Mouse (Mus musculus): ENCODE results near the gene Disp1. TPM values are rescaled to one million over a fixed set of nuclear protein-coding genes. Genes with fewer than 3 reads are reported as not detected.

The Disp1 gene
- polyA plus RNA-seq, 1 experiment from 2014 or later: 10.4 TPM

DNA sequence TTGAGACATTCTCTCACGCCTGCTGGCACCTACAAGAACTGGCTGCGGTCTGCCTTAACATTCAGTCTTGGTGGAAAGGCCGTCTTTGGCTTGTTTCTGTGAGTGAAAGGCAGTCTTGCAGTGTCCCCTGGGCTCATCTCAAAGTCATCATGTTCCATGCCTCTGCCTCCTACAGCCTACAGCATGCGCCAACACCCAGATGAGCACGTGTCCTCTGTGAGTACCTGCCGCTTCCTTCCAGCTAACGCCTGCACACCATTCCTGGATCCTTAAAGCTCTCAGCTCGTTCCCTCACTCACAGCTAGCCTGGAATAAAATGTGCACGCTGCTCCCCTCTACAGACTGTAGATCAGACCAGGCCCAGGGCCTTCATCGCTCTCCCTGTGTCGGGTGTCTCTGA is 60.3 kb downstream of the Disp1 start:
- Histone ChIP-seq H3K27me3 (ENCODE audit: control insufficient read depth, insufficient read depth, low read length) (no peaks in the 10 kb centered on the region), H3K4me3 (replicated peaks; ENCODE audit: low read length) (no peak overlapping the region), H3K9ac (ENCODE audit: low read length) (no peak overlapping the region), H3K9me3 (replicated peaks; ENCODE audit: control insufficient read depth, low read length) (peaks cover 10% of the 10 kb centered on the region; the same call in 1 of the 2 replicates), H3K36me3 (ENCODE audit: control insufficient read depth, insufficient read depth, low read length) (peaks cover 2% of the 10 kb centered on the region; the same call in 1 of the 2 replicates), H3K27ac (ENCODE audit: low read length) (no peak overlapping the region), H3K4me1 (ENCODE audit: control insufficient read depth, insufficient read depth, low read length) (peaks cover 9% of the 10 kb centered on the region), H3K4me2 (ENCODE audit: low read depth, low read length) (no peak overlapping the region)
- no peak for ATAC-seq (ENCODE audit: insufficient read depth, low FRiP score)
- 92% methylated on average over 11 of the region's 11 CpGs for WGBS

DNA sequence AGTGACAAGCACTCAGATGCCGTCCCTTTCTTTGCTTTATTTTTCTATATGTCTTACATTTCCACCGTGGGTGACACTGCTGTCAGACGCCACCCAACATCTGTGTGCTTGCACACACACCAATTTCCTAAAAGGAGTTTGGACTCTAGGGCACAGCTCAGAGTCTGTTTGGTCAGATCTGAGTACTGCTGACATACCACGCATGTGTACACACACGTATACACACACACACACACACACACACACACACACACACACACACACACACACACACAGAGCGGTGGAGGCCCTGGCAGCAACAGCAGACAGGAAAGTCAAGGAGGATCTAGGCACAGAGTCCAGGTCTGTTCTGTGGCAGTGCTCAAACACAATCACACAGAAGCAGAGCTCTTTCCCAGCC is 61.1 kb downstream of the Disp1 start:
- Histone ChIP-seq H3K4me1 (ENCODE audit: control insufficient read depth, insufficient read depth, low read length) (peaks cover 15% of the 10 kb centered on the region), H3K27me3 (ENCODE audit: control insufficient read depth, insufficient read depth, low read length) (no peaks in the 10 kb centered on the region), H3K9me3 (replicated peaks; ENCODE audit: control insufficient read depth, low read length) (0 out of 2 replicates have a peak, but pooled peaks cover 6% of the 10 kb centered on the region), H3K36me3 (ENCODE audit: control insufficient read depth, insufficient read depth, low read length) (no peaks in the 10 kb centered on the region; the same call in 1 of the 2 replicates), H3K9ac (ENCODE audit: low read length) (no peak overlapping the region), H3K4me3 (replicated peaks; ENCODE audit: low read length) (no peak overlapping the region), H3K4me2 (ENCODE audit: low read depth, low read length) (no peak overlapping the region), H3K27ac (ENCODE audit: low read length) (no peak overlapping the region)
- WGBS: 78% methylated on average over 6 of the region's 6 CpGs
- no peak for ATAC-seq (ENCODE audit: insufficient read depth, low FRiP score)

DNA sequence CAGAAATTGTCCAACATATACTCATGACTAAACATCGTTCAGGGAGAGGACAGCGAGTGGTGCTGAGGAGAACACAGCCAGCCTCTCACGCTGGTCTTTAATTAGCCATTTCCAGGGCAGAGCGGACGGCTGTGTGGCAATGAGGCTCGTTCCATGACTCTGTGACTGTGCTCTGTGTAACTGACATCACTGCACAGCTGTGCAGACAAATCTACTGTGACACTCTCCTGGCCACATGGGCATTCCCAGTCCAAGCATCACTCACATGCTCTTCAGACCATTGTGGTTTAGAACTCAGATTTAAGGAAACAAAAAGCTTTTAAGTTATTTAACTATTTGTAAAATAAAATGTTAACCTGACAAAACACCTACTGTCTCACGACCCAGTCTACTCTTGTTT is 62.1 kb downstream of the Disp1 start:
- H3K9ac ChIP-seq (ENCODE audit: low read length): no peak overlapping the region
- no peak overlapping the region for H3K27ac ChIP-seq (ENCODE audit: low read length)
- no peak overlapping the region for H3K4me3 ChIP-seq (replicated peaks; ENCODE audit: low read length)
- H3K4me1 ChIP-seq (ENCODE audit: control insufficient read depth, insufficient read depth, low read length): peaks cover 12% of the 10 kb centered on the region; the same call in 1 of the 2 replicates
- H3K27me3 ChIP-seq (ENCODE audit: control insufficient read depth, insufficient read depth, low read length): no peaks in the 10 kb centered on the region
- H3K36me3 ChIP-seq (ENCODE audit: control insufficient read depth, insufficient read depth, low read length): no peaks in the 10 kb centered on the region; the same call in 1 of the 2 replicates
- H3K9me3 ChIP-seq (replicated peaks; ENCODE audit: control insufficient read depth, low read length): 0 out of 2 replicates have a peak, but pooled peaks cover 6% of the 10 kb centered on the region
- ATAC-seq (ENCODE audit: insufficient read depth, low FRiP score): no peak
- WGBS: 78% methylated on average over 7 of the region's 7 CpGs
- H3K4me2 ChIP-seq (ENCODE audit: low read depth, low read length): no peak overlapping the region

DNA sequence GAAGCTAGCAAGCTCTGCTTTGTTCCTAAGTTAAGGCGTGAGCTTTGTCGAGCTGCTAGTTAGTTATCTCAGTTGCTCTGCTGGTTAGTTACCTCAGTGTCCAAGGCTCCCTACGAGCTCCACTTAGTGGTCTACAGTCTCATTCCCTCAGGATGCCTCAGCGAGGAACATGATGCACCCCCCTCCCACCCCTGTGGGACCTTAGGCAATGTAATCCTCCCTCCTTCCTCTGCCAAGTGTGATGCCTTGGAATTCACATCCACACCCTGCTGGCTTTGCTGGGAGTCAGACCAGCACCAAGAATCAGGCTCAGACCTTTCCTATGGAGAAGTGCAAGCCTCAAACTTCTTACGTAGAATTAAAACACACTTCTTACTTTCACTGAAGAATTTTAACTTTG is 65.7 kb downstream of the Disp1 start:
- Histone ChIP-seq H3K9ac (ENCODE audit: low read length) (no peak overlapping the region), H3K9me3 (replicated peaks; ENCODE audit: control insufficient read depth, low read length) (0 out of 2 replicates have a peak, but pooled peaks cover 6% of the 10 kb centered on the region), H3K4me2 (ENCODE audit: low read depth, low read length) (no peak overlapping the region), H3K4me3 (replicated peaks; ENCODE audit: low read length) (no peak overlapping the region), H3K27ac (ENCODE audit: low read length) (no peak overlapping the region), H3K36me3 (ENCODE audit: control insufficient read depth, insufficient read depth, low read length) (no peaks in the 10 kb centered on the region; the same call in 1 of the 2 replicates), H3K4me1 (ENCODE audit: control insufficient read depth, insufficient read depth, low read length) (peaks cover 21% of the 10 kb centered on the region), H3K27me3 (ENCODE audit: control insufficient read depth, insufficient read depth, low read length) (no peaks in the 10 kb centered on the region)
- WGBS: 73% methylated on average over 5 of the region's 5 CpGs
- peak; percentile 40; the same call in 1 of the 2 replicates for ATAC-seq (ENCODE audit: insufficient read depth, low FRiP score)

DNA sequence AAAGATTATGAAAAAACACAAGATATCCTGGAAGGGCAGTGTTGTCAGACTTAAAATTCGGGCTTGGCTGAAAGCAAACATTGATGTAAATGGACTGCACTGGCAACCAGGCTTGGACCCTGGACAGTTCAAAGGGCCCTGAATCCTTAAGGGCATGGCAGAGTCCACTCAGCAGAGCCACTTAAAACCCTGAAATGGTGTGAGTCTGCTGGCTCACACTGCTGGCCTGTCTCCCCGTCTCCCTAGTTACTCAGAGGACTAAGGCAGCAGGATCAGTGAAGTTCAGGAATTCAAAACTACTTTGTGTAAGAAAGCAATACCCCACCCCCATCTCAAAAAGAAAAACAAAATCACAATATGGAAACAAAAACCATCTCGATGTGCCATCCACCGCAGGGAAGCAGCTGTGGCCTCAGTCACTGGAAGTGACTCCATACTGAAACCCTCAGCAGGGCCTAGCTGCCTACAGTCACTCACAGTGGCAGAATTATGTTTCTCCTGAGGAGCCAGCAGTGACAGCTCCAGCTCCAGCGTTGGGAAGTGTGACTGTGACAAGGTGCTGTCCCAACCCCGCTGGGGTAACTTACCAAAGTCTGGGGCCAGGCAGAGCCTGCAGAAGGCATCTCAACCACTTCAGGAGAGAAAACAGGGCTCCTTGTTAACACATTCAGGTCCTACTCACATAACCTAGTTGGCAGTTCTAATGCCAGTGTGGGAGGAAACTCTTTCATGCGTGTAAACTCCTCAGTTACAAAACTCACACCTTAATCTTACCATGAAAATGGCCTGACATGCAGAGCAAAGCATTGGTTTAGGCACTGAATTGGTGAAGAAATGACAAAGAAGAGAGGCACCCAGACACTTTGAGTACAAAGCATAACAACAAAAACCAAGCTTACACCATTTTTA is 66.8 kb downstream of the Disp1 start:
- ATAC-seq (ENCODE audit: insufficient read depth, low FRiP score): no peak
- Histone ChIP-seq H3K27me3 (ENCODE audit: control insufficient read depth, insufficient read depth, low read length) (no peaks in the 10 kb centered on the region), H3K4me2 (ENCODE audit: low read depth, low read length) (no peak overlapping the region), H3K4me1 (ENCODE audit: control insufficient read depth, insufficient read depth, low read length) (peaks cover 28% of the 10 kb centered on the region), H3K27ac (ENCODE audit: low read length) (no peak overlapping the region), H3K9me3 (replicated peaks; ENCODE audit: control insufficient read depth, low read length) (0 out of 2 replicates have a peak, but pooled peaks cover 6% of the 10 kb centered on the region), H3K9ac (ENCODE audit: low read length) (0 out of 2 replicates have a peak overlapping the region, but pooled peaks have one; percentile 1), H3K36me3 (ENCODE audit: control insufficient read depth, insufficient read depth, low read length) (no peaks in the 10 kb centered on the region; the same call in 1 of the 2 replicates), H3K4me3 (replicated peaks; ENCODE audit: low read length) (no peak overlapping the region)
- WGBS: 58% methylated on average over 7 of the region's 7 CpGs

DNA sequence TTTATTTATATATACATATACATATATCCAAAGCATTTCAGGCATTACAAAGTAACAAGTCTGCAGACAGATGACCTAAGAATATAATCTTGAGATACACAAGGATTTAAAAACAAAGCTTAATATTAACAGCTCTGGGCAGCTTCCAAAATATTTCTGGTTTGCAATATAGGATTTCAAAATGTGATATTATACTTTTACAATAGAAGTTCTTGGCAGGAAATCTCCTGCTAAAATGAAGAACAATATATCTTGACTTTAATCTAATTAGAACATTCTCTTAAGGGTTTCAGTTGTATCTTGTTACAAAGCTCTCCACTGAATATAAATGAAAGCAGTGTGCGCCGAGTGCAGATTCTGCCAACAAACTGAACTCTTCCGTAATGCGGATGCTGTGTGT is 68.0 kb downstream of the Disp1 start:
- 0 out of 2 replicates have a peak, but pooled peaks cover 6% of the 10 kb centered on the region for H3K9me3 ChIP-seq (replicated peaks; ENCODE audit: control insufficient read depth, low read length)
- peaks cover 28% of the 10 kb centered on the region for H3K4me1 ChIP-seq (ENCODE audit: control insufficient read depth, insufficient read depth, low read length)
- no peak for ATAC-seq (ENCODE audit: insufficient read depth, low FRiP score)
- H3K27ac ChIP-seq (ENCODE audit: low read length): no peak overlapping the region
- no peak overlapping the region for H3K4me2 ChIP-seq (ENCODE audit: low read depth, low read length)
- WGBS: 89% methylated on average over 4 of the region's 4 CpGs
- no peaks in the 10 kb centered on the region for H3K27me3 ChIP-seq (ENCODE audit: control insufficient read depth, insufficient read depth, low read length)
- H3K36me3 ChIP-seq (ENCODE audit: control insufficient read depth, insufficient read depth, low read length): no peaks in the 10 kb centered on the region; the same call in 1 of the 2 replicates
- no peak overlapping the region for H3K9ac ChIP-seq (ENCODE audit: low read length)
- H3K4me3 ChIP-seq (replicated peaks; ENCODE audit: low read length): no peak overlapping the region

DNA sequence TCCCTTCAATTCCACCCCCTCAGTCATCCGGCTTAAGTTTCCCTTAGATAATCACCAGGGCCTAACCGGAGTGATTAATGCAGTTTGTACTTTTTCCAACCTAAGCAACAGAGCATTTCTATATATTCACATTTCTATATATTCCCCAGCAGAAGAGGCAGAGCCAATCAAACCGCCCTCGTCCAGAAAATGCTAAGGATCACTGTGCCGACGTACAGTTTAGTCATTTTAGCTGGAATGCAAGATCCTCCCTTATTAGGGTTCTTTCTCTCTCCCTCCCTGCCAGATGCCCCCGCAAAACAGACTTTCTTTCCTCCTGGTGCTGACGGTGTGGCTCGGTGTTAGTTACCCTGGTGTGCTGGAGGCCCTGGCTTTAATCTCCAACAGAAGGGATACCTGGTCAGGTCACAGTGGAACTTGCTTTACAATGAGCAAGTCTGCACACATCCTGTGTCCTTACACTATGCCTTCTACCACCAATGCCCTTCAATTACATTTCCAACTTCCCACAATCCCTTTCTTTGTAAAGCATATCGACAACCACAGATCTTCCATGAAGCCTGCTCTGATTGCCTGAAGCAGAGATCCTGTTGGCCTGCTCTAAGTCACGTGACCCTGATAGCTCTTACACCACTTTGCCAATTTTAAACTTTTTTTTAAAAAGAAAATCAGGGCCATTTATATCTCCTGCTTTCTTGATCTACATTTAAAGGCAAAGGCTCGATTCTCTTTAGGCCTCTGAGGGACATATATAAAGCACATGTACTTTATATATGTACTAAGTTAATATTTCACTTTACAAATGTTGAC is 69.6 kb downstream of the Disp1 start:
- no peak overlapping the region for H3K27ac ChIP-seq (ENCODE audit: low read length)
- no peak overlapping the region for H3K9ac ChIP-seq (ENCODE audit: low read length)
- no peaks in the 10 kb centered on the region for H3K36me3 ChIP-seq (ENCODE audit: control insufficient read depth, insufficient read depth, low read length)
- no peaks in the 10 kb centered on the region for H3K27me3 ChIP-seq (ENCODE audit: control insufficient read depth, insufficient read depth, low read length)
- H3K4me2 ChIP-seq (ENCODE audit: low read depth, low read length): no peak overlapping the region
- H3K4me3 ChIP-seq (replicated peaks; ENCODE audit: low read length): no peak overlapping the region
- WGBS: 57% methylated on average over 12 of the region's 12 CpGs
- H3K4me1 ChIP-seq (ENCODE audit: control insufficient read depth, insufficient read depth, low read length): peaks cover 37% of the 10 kb centered on the region
- H3K9me3 ChIP-seq (replicated peaks; ENCODE audit: control insufficient read depth, low read length): no peaks in the 10 kb centered on the region
- ATAC-seq (ENCODE audit: insufficient read depth, low FRiP score): no peak

DNA sequence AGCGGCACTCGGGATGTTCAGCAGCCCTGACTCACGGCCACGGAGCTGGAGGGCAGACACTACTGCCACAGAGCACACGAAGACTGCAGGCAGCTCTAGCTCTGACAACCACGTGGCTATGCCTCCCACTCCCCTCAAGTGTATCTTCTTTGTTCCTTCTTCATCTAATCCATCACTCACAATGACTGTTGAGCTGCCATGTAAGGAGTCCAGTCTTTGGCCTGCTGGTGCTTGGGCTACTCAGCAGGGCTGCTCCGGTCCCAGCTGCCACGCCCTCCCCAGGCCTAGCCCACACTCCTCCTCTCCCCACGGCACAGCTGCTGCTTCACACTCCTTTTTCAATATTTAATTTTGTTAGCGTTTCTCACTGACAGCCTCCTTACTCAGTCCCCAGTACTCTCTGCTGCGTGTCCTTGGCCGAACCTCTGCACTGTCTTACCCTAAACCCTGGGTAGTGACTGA is 70.9 kb downstream of the Disp1 start:
- no peaks in the 10 kb centered on the region for H3K36me3 ChIP-seq (ENCODE audit: control insufficient read depth, insufficient read depth, low read length)
- no peak overlapping the region for H3K4me2 ChIP-seq (ENCODE audit: low read depth, low read length)
- H3K27ac ChIP-seq (ENCODE audit: low read length): no peak overlapping the region
- no peak overlapping the region for H3K9ac ChIP-seq (ENCODE audit: low read length)
- H3K4me1 ChIP-seq (ENCODE audit: control insufficient read depth, insufficient read depth, low read length): peaks cover 33% of the 10 kb centered on the region
- H3K4me3 ChIP-seq (replicated peaks; ENCODE audit: low read length): no peak overlapping the region
- H3K27me3 ChIP-seq (ENCODE audit: control insufficient read depth, insufficient read depth, low read length): no peaks in the 10 kb centered on the region
- H3K9me3 ChIP-seq (replicated peaks; ENCODE audit: control insufficient read depth, low read length): no peaks in the 10 kb centered on the region
- peak; percentile 23; the same call in 1 of the 2 replicates for ATAC-seq (ENCODE audit: insufficient read depth, low FRiP score)
- 40% methylated on average over 12 of the region's 12 CpGs for WGBS

All from stomach, embryonic 16.5 days (tissue).